Mouse (Mus musculus) adrenal gland, adult (tissue): ENCODE measurements around the gene Nop58.
A peak's percentile ranks its signal among the peaks of the same experiment; 100 is the strongest.
"Not testable (repeated sequence)": the region's sequence is repeated elsewhere in the genome, so short reads cannot be mapped to it uniquely, and the experiment has no call there.

ENCODE experiments used
- DNase-seq, 2 experiments: peaks; one replicate each; pipeline ENCODE4 v3.0.0; 2022 to 2023; ENCODE audit warnings: low spot score in 1 of 2; ENCODE audit not compliant: inconsistent age in 2 of 2

Nop58 gene

GRCm38 (mm10) chr1:59684819-59685755 is at the start of gene Nop58:
Gene Nop58 (plus strand): TSS chr1:59684971.
- DNase-seq = peak; percentile 91 to 96

- no peak for DNase-seq
These were observed 48.4 kb upstream of the Nop58 start for GRCm38 (mm10) chr1:59636349-59636748.

DNA sequence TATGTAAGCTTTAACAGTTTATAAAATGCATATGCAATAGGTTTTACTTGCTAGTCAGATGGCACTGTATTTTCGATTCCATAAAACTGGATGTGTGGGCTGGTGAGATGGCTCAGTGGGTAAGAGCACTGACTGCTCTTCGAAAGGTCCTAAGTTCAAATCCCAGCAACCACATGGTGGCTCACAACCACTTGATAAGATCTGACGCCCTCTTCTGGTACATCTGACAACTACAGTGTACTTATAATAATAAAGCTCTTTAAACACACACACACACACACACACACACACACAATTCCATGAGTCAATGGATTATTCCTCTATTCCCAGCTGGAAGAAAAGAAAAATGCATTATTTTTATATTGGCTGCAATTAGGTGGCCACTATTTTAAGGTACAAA is 46.4 kb upstream of the Nop58 start:
- no peak for DNase-seq

GRCm38 (mm10) chr1:59642488-59642887 is 42.3 kb upstream of the Nop58 start:
- no peak for DNase-seq

- not testable (repeated sequence) for DNase-seq
These were observed 38.3 kb upstream of the Nop58 start for GRCm38 (mm10) chr1:59646502-59646901.

GRCm38 (mm10) chr1:59651201-59651819 is 33.5 kb upstream of the Nop58 start:
- no peak for DNase-seq

- DNase-seq = peak in 1 of 2 experiments; percentile 47
These were observed 31.4 kb upstream of the Nop58 start for GRCm38 (mm10) chr1:59653243-59653911.

DNA sequence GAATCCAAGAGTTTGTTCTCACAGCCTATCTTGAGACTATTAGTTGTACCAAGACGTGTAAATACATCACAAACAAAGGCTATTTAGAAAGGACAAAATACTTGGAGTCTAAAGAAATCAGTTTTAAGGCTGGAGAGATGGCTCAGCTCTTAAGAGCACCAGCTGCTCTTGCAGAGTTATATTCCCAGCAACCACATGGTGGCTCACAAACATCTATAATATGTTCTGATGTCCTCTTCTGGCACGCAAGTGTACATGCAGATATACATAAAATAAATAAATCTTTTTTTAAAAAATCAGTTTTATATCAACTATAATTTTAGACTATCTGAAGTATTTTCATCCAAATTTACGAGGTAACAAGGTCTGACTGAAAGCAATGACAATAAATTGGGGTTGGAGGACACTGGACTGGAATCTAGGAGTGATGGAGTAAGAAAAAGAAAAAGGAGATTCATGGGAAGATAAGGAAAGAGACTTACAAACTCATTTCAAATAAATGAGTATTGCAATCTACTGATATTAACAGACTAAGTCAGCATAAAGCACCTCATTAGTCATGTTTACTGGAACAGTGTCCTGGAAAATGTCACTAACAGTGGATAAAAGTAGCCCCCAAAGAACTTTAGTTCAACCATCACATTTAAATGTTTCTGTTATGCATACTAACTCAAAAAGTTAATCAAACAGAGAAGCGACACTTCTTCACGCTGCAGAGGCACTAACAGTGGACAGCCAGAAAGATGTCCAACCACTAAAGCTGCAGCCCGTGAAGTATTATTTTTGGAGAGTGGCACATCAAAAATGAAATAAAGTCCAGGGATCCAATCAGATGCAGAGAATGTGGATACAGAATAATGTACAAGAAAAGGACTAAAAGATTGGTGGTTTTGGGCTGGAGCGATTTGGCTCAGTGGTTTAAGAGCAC is 28.3 kb upstream of the Nop58 start:
- DNase-seq = no peak

GRCm38 (mm10) chr1:59663456-59664135 is 21.2 kb upstream of the Nop58 start:
- DNase-seq = no peak

DNA sequence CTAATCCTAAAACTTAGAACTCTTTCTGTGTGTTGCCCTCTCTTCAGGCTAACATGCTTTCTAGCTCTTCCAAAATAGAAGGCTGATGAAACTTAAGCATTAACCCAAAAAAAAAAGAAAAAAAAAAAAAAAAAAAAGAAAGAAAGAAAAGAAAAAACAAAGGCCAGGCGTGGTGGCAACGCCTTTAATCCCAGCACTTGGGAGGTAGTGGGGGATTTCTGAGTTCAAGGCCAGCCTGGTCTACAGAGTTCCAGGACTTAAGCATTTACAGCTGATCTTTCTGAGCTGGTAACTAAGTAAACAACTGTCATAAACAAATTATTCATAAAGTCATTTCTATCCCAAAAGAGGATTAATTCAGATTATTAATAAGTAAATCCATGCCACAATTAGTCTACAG is 15.9 kb upstream of the Nop58 start:
- peak in 1 of 2 experiments; percentile 40 for DNase-seq

GRCm38 (mm10) chr1:59669962-59670630 is 14.7 kb upstream of the Nop58 start:
- peak; percentile 70 to 87 for DNase-seq

DNA sequence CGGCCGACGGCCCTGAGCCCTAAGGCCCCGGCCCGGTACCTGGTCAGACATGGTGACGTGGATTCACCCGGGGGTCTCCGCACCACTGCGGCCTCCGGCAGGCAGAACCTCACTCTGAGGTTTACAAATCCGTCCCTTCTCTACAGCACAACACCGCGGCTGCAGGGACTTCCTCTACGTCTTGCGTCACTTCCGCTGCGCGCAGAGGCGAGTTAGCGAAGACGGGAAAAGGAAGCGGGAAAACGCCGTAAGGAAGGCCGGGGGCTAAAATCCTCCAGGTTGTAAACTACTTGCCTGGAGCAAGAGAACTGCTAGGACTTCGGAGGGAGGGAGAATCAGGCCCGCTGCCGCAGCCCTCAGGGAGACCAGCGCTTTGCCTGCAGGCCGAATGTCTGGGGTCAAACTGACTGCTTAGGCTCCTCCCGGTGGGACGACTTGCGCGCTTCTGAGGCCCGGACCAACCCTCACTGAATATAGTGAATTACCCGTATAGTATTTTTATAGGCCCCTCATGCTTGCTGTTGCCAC is 14.1 kb upstream of the Nop58 start, which contains the start of gene Sumo1:
Gene Sumo1 (minus strand): TSS at position 194 of the 528 bp plus-strand sequence.
- DNase-seq = peak; percentile 89 to 97

GRCm38 (mm10) chr1:59673661-59674060 is 11.1 kb upstream of the Nop58 start:
- no peak for DNase-seq

- peak; percentile 35 to 83 for DNase-seq
These were observed 599 bp upstream of the Nop58 start for GRCm38 (mm10) chr1:59683926-59684818.

DNA sequence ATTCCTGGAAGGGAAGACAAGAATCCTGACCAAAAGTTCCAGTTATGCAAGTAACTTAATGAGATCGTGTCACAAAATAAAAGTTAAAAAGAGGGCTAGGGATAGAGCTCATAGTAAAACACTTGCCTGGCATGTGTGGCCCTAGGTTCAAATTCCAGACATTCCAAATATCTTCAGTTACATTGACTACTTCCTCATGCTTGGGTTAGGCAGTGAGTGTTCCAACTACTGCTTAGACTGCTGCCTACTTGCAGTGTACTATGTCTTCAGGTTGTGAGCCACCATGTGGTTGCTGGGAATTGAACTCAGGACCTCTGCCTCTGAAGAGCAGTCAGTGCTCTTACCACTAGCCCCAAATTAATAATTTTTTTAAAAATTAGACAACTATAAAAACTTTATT is 2.7 kb downstream of the Nop58 start:
- DNase-seq = no peak

DNA sequence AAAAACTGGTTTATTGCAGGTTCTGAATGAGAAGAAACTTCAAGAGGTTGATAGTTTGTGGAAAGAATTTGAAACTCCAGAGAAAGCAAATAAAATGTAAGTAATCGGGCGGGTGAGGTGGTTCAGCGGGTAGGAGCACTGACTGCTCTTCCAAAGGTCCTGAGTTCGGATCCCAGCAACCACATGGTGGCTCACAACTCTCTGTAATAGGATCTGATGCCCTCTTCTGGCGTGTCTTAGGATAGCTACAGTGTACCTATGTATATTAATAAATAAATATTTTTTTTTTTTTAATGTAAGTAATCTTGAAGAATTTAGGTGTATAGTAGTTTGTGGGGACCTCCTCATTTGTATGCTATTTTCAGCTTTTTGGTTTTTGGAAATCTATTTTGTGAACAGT is 5.7 kb downstream of the Nop58 start:
- DNase-seq = no peak

- DNase-seq = no peak
These were observed 13.0 kb downstream of the Nop58 start for GRCm38 (mm10) chr1:59697751-59698150.

DNA sequence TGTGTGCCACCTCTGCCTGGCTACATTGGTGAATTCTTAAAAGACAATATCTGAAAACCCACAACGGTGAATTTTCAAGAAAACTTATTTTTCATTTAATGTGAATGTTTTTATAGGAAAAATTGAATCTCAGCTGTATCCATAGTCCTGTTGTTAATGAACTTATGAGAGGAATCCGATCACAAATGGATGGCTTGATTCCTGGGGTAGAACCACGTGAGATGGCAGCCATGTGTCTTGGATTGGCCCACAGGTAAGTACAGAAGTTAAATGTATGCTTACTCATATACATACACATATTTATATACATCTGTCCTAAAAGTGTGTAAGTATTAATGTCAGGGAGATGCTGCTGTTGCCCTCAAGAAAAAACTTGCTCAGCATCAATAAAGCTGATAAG is 13.4 kb downstream of the Nop58 start:
- DNase-seq = no peak
